Mouse (Mus musculus): Measurements from ENCODE around the gene Capn2. TPM values are rescaled to one million over a fixed set of nuclear protein-coding genes. Genes with fewer than 3 reads are reported as not detected.

The Capn2 gene
- polyA plus RNA-seq, 1 experiment = 46.0 TPM

DNA sequence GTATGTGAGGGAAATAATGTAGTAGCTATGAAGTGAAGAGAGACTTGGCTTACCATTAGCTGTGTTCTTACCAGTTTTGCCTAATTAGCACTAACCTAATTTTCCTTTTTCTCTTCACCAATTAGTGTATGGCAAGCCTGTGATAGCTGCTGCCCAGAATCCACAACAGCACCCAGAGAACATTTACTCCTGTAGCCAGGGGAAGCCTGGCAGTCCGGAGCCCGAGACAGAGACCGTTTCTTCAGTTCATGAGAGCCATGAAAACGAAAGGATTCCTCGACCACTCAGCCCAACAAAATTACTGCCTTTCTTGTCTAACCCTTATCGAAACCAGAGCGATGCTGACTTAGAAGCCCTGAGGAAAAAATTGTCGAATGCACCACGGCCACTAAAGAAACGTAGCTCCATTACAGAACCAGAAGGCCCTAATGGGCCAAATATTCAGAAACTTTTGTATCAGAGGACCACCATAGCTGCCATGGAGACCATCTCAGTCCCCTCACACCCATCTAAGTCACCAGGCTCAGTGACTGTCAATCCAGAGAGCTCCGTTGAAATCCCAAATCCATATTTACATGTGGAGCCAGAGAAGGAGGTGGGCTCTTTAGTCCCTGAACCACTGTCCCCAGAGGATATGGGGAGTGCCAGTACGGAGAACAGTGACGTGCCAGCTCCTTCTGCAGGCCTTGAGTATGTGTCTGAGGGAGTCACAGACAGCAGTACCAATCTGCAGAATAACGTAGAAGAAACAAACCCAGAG lies 69.0 kb downstream of the Capn2 start:
- Histone ChIP-seq H3K4me1 (no peaks in the 10 kb centered on the region), H3K36me3 (replicated peaks; ENCODE audit: low read length) (peaks cover 72% of the 10 kb centered on the region), H3K27me3 (replicated peaks) (no peaks in the 10 kb centered on the region), H3K4me3 (replicated peaks) (no peak overlapping the region), H3K9me3 (no peaks in the 10 kb centered on the region)
- TF ChIP-seq GATA1 (IDR thresholded peaks at IDR 0.05; ENCODE audit: borderline replicate concordance, low read length) = no peak
- TF ChIP-seq FLI1 (IDR thresholded peaks at IDR 0.05; ENCODE audit: low read length) = no peak

DNA sequence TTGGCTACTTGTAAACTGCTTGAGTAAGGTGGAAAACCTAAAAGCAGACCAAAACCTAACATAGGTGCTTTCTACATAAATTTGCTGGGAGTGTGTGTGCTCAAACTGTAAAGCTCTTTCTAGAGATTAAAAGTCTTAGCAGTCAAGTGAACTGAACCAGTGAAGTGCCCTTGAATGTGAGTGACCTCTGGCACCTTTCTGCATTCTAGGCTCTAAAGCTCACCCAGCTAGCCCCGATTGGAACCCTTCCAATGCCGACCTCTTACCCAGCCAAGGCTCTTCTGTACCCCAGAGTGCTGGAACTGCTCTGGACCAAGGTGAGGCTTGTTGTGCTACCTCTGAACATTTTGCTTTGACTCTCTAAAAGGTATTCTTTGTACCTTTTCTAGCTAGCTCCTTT lies 73.3 kb downstream of the Capn2 start:
- H3K4me1 ChIP-seq = peaks cover 4% of the 10 kb centered on the region
- H3K4me3 ChIP-seq (replicated peaks) = no peak overlapping the region
- no peaks in the 10 kb centered on the region for H3K9me3 ChIP-seq
- no peak for TF ChIP-seq GATA1 (IDR thresholded peaks at IDR 0.05; ENCODE audit: borderline replicate concordance, low read length)
- TF ChIP-seq FLI1 (IDR thresholded peaks at IDR 0.05; ENCODE audit: low read length) = no peak
- peaks cover 84% of the 10 kb centered on the region for H3K36me3 ChIP-seq (replicated peaks; ENCODE audit: low read length)
- no peaks in the 10 kb centered on the region for H3K27me3 ChIP-seq (replicated peaks)

DNA sequence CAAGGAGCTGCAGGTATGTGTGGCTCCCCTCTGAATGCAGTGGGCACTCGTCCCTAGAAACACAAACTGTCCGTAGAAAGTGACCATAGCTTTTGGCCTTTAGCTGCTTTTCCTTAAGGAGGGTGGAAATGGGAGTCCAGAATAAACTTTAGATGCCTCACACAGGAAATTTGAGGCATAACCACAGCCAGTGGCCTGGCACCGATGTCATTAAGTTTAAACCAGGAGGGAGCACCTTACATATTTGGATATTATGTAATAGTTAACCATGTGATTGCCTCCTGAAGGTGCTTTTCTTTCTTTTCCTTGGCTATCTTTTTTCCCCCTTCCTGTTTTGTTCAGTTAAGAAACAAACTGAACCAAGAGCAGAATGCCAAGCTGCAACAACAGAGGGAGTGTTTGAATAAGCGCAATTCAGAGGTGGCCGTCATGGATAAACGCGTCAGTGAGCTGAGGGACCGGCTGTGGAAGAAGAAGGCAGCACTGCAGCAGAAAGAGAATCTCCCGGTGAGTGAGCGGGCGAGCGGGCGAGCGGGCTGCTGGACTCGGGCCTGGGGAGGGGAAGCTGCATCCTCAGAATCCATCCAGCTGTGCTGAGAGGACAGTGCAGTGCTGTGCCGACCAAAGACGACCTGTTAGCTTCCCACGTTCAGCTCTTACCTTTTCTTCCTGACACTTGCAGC lies 75.5 kb downstream of the Capn2 start:
- no peak overlapping the region for H3K4me3 ChIP-seq (replicated peaks)
- H3K4me1 ChIP-seq = peaks cover 4% of the 10 kb centered on the region
- TF ChIP-seq FLI1 (IDR thresholded peaks at IDR 0.05; ENCODE audit: low read length) (no peak), GATA1 (IDR thresholded peaks at IDR 0.05; ENCODE audit: borderline replicate concordance, low read length) (no peak)
- H3K36me3 ChIP-seq (replicated peaks; ENCODE audit: low read length) = peaks cover 79% of the 10 kb centered on the region
- H3K27me3 ChIP-seq (replicated peaks) = no peaks in the 10 kb centered on the region
- no peaks in the 10 kb centered on the region for H3K9me3 ChIP-seq

DNA sequence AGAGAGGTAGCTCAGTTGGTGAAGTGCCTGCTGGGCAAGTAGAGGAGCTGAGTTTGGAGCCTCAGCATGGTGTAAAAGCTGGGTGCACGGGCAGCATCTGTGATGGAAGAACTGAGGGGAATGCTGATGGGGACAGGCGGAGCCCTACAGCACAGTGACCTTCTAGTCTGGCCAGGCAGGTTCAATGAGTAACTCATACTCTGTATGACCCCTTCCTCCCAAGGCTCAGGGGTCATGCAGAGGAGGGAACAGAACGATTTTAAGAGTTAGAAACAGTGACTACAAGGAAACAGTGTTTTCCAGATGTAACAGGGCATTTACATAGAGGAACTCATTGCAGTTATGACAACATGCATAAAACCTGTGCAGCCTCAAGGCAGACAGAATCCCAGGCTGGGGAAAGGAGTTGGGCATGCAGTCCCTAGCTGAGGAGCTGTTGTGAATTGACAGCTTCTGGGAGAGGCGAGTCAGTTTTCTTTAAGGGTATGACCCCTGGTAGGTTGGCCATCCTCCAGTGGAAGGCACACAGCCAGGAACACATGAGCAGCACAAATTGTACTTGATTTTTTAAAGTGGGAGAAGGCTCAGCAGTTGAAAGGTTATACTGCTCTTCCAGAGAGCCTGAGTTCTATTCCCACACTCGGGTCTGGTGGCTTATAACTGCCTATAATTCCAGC lies 77.7 kb downstream of the Capn2 start:
- Histone ChIP-seq H3K27me3 (replicated peaks) (no peaks in the 10 kb centered on the region), H3K4me1 (peaks cover 4% of the 10 kb centered on the region), H3K9me3 (no peaks in the 10 kb centered on the region), H3K36me3 (replicated peaks; ENCODE audit: low read length) (peaks cover 70% of the 10 kb centered on the region), H3K4me3 (replicated peaks) (no peak overlapping the region)
- TF ChIP-seq FLI1 (IDR thresholded peaks at IDR 0.05; ENCODE audit: low read length) = no peak

DNA sequence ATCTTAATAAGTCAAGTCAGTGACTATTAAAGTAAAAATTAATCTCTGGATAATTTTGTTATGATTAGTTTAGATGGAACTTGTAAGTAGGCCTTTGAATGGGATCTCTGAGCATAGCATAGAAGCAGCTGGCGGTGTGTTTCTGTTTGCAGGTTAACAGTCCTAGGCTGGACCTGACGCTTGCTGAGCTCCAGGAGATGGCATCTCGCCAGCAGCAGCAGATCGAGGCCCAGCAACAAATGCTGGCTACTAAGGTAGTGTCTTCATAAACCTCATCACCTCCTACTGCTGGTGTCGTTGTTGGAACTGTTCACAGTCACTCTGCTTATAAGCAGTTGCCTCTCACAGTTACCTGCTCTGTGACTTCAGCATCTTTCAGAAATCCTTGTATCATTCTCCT lies 80.7 kb downstream of the Capn2 start:
- TF ChIP-seq GATA1 (IDR thresholded peaks at IDR 0.05; ENCODE audit: borderline replicate concordance, low read length) (no peak), FLI1 (IDR thresholded peaks at IDR 0.05; ENCODE audit: low read length) (no peak)
- H3K9me3 ChIP-seq = no peaks in the 10 kb centered on the region
- peaks cover 62% of the 10 kb centered on the region for H3K36me3 ChIP-seq (replicated peaks; ENCODE audit: low read length)
- H3K27me3 ChIP-seq (replicated peaks) = no peaks in the 10 kb centered on the region
- H3K4me1 ChIP-seq = peaks cover 10% of the 10 kb centered on the region
- no peak overlapping the region for H3K4me3 ChIP-seq (replicated peaks)

DNA sequence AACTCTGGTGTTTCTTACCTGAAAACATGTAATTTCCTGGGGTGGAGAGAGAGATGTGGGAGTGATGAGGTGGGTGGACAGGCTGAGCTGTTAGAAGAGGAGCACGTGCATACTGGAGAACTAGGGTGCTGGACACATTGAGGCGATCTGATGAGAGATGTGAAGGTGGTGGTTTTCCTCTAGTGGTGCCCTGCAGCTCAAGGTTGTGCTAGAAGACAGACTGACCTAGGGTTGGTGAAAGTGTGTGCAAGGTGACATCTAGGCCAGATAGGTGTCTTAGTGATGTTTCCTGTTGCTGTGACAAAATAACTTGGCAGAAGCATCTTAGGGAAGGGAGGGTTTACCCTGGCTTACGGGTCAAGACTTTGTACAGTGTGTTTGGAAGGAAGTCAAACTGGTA lies 85.3 kb downstream of the Capn2 start:
- TF ChIP-seq GATA1 (IDR thresholded peaks at IDR 0.05; ENCODE audit: borderline replicate concordance, low read length) = no peak
- no peak for TF ChIP-seq FLI1 (IDR thresholded peaks at IDR 0.05; ENCODE audit: low read length)
- Histone ChIP-seq H3K4me1 (peaks cover 11% of the 10 kb centered on the region; the same call in 1 of the 2 replicates), H3K4me3 (replicated peaks) (no peak overlapping the region), H3K9me3 (no peaks in the 10 kb centered on the region), H3K27me3 (replicated peaks) (no peaks in the 10 kb centered on the region), H3K36me3 (replicated peaks; ENCODE audit: low read length) (peaks cover 54% of the 10 kb centered on the region)

DNA sequence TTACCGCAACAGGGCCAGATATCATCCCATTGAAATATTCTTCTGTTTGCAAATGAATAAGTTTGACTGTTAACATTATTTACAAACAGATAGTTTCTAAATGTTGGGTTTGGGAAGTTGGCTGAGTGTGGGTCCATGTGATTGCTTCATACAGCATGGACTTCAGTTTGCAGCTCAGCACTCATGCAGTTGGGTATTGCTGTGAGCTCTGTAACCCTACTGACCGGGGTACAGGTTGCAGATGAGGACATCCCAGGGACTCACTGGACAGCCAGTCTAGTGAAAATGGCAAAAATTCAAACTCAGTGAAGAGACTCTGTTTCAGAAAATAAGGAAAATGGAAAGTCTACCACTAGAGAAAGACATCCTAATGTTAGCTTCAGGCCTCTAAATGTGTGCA lies 86.7 kb downstream of the Capn2 start:
- Histone ChIP-seq H3K36me3 (replicated peaks; ENCODE audit: low read length) (peaks cover 47% of the 10 kb centered on the region), H3K4me3 (replicated peaks) (no peak overlapping the region), H3K9me3 (no peaks in the 10 kb centered on the region), H3K4me1 (peaks cover 11% of the 10 kb centered on the region; the same call in 1 of the 2 replicates), H3K27me3 (replicated peaks) (no peaks in the 10 kb centered on the region)
- no peak for TF ChIP-seq FLI1 (IDR thresholded peaks at IDR 0.05; ENCODE audit: low read length)
- no peak for TF ChIP-seq GATA1 (IDR thresholded peaks at IDR 0.05; ENCODE audit: borderline replicate concordance, low read length)

DNA sequence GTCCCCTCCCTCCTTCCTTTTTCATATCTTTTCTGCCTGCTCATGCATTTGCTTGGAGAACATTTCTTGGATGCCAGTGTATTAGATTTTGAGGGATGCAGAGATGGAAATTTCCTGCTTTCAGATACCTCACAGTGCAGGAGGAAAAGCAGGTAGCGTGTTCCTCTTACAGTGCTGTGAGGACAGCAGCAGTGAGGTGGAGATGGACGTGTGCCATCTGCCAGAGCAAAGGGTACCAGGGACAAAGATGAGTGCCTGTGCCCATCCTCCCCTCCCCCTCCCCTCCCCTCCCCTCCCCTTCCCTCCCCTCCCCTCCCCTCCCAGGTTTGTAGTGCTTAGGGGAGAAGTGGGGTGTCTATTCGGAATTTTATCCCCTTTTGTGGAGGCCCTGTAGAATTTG lies 87.6 kb downstream of the Capn2 start:
- no peak for TF ChIP-seq FLI1 (IDR thresholded peaks at IDR 0.05; ENCODE audit: low read length)
- no peak for TF ChIP-seq GATA1 (IDR thresholded peaks at IDR 0.05; ENCODE audit: borderline replicate concordance, low read length)
- Histone ChIP-seq H3K9me3 (no peaks in the 10 kb centered on the region), H3K4me3 (replicated peaks) (no peak overlapping the region), H3K36me3 (replicated peaks; ENCODE audit: low read length) (peaks cover 42% of the 10 kb centered on the region), H3K27me3 (replicated peaks) (no peaks in the 10 kb centered on the region), H3K4me1 (peaks cover 11% of the 10 kb centered on the region; the same call in 1 of the 2 replicates)

DNA sequence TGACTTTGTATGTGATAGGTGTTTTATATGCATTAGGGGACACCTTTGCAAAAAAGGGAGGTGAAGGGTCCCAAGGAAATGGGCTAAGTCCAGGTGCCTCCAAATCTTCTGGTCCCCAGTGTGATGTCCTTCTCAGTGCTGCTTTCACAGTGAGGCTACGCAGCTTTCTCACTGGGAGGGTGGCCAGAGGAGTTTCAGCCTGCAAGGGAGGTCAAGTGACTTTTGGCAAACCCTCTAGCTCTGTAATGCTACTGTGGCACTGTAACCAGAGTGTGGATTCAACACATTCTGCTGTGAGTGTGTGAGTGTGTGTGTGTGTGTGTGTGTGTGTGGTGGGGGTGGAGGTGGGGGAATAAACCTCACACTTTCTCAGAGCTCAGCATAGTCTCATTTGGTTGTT lies 90.0 kb downstream of the Capn2 start:
- Histone ChIP-seq H3K27me3 (replicated peaks) (no peaks in the 10 kb centered on the region), H3K36me3 (replicated peaks; ENCODE audit: low read length) (peaks cover 29% of the 10 kb centered on the region), H3K4me3 (replicated peaks) (no peak overlapping the region), H3K9me3 (no peaks in the 10 kb centered on the region), H3K4me1 (peaks cover 10% of the 10 kb centered on the region)
- TF ChIP-seq FLI1 (IDR thresholded peaks at IDR 0.05; ENCODE audit: low read length) (no peak), GATA1 (IDR thresholded peaks at IDR 0.05; ENCODE audit: borderline replicate concordance, low read length) (no peak)

DNA sequence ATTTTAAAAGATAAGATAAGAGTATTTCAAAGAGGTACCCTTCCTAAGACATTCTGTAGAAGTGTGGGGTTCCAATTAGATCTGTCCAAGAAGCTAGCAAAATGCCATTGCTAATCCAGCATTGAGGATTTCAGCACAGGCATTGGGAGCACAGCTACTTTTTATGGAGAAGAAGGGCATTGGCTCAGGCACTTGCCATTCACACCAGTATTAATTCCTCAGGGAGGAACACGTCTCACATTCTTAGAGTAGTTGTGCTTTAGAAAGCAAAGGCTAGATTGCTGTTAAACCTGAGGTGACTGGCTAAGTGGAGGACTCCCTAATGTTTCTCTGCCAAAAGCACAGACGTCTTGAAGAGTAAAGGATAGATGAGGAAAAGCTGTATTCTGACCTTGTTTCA lies 91.0 kb downstream of the Capn2 start:
- TF ChIP-seq FLI1 (IDR thresholded peaks at IDR 0.05; ENCODE audit: low read length) (no peak), GATA1 (IDR thresholded peaks at IDR 0.05; ENCODE audit: borderline replicate concordance, low read length) (no peak)
- no peaks in the 10 kb centered on the region for H3K27me3 ChIP-seq (replicated peaks)
- peaks cover 10% of the 10 kb centered on the region for H3K4me1 ChIP-seq
- no peak overlapping the region for H3K4me3 ChIP-seq (replicated peaks)
- peaks cover 20% of the 10 kb centered on the region for H3K36me3 ChIP-seq (replicated peaks; ENCODE audit: low read length)
- H3K9me3 ChIP-seq = no peaks in the 10 kb centered on the region
